Mouse (Mus musculus) spleen, adult 2 months (tissue): ENCODE data around the gene Fam8a1.

Experiments
- CTCF ChIP-seq: fragments of 200-500 bp; IDR thresholded peaks from 2 replicates; pipeline ENCODE4 v1.5.1; 2011; ENCODE audit warnings: mild to moderate bottlenecking, inconsistent platforms; ENCODE audit not compliant: insufficient read depth, insufficient read length, insufficient replicate concordance; ENCODE audit errors: extremely low read depth
- POLR2A ChIP-seq: fragments of 200-500 bp; IDR thresholded peaks from 2 replicates; pipeline ENCODE4 v1.6.1; 2011; ENCODE audit warnings: low read depth, low read length, inconsistent platforms

- no peak for TF ChIP-seq CTCF
- no peak for TF ChIP-seq POLR2A
These were observed 10.1 kb upstream of the Fam8a1 start for GRCm38 (mm10) chr13:46659211-46659610.
